Mouse (Mus musculus): ENCODE measurements around the gene Zfp827. TPM values are rescaled to one million over a fixed set of nuclear protein-coding genes. Genes with fewer than 3 reads are reported as not detected.

Zfp827 gene
- polyA plus RNA-seq (2014; fragmentation: Nextera tagmentation; extraction: Ambion mirVana): 3.5 and 3.8 TPM in 2 replicates

DNA sequence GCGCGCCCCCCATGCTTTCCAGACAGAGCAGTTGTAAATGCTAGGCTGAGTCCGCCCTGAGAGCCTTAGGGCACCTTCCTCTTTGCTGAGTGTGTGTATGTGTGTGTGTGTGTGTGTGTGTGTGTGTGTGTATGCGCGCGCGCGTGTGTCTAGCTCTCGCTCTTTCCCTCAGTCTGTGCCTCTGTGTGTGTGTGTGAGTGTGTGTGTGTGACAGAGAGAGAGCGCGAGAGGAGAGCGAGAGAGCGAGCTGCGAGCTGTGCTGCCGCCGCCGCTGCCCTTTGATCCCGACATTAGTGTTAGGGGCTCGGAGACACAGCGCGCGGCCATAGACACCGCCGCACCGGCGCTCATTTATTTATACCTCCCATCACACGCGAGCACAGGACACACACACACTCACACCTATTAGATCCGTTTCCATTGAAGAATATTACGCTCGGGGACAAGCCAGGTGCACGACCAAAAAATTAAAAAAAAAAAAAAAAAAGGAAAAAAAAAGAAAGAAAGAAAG, at the start of gene Zfp827:
Zfp827 (plus strand) TSS at position 461 of the 511 bp plus-strand sequence.
- H3K36me3 ChIP-seq (ENCODE audit: control insufficient read depth, insufficient read depth, low read length): no peaks in the 10 kb centered on the region
- peak within 1 kb of the TSS; percentile 96 for H3K27ac ChIP-seq (ENCODE audit: low read depth, low read length)
- peak within 1 kb of the TSS; percentile 79 for H3K4me2 ChIP-seq
- peaks cover 36% of the 10 kb centered on the region for H3K27me3 ChIP-seq (replicated peaks; ENCODE audit: control insufficient read depth, insufficient read depth, low read length)
- under 1% methylated on average over 32 of the region's 32 CpGs for WGBS
- H3K9ac ChIP-seq (ENCODE audit: low read depth, low read length): peak within 1 kb of the TSS; percentile 80
- H3K4me1 ChIP-seq (replicated peaks; ENCODE audit: control insufficient read depth, insufficient read depth, low read length): peaks cover 2% of the 10 kb centered on the region
- ATAC-seq (replicated peaks; ENCODE audit: low FRiP score) (peak; percentile 54), DNase-seq (ENCODE audit: low spot score) (peak; percentile 77)
- H3K4me3 ChIP-seq (ENCODE audit: low read depth, low read length): peak within 1 kb of the TSS; percentile 73
- no peaks in the 10 kb centered on the region for H3K9me3 ChIP-seq (ENCODE audit: control insufficient read depth, low read length)

DNA sequence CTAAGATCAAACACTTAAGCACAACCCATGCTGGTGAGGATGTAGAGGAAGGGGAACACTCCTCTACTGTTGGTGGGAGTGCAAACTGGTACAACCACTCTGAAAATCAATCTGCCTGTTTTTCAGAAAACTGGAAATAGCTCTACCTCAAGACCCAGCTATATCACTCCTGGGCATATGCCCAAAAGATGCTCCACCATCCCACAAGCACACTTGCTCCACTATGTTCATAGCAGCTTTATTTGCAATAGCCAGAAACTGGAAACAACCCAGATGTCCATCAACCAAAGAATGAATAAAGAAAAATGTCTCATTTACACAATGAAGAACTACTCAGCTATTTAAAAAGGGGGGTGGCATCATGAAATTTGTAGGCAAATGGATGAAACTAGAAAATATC, 23.9 kb upstream of the Zfp827 start:
- Histone ChIP-seq H3K27ac (ENCODE audit: low read depth, low read length) (no peak overlapping the region), H3K9ac (ENCODE audit: low read depth, low read length) (no peak overlapping the region), H3K27me3 (replicated peaks; ENCODE audit: control insufficient read depth, insufficient read depth, low read length) (no peaks in the 10 kb centered on the region), H3K4me1 (replicated peaks; ENCODE audit: control insufficient read depth, insufficient read depth, low read length) (no peaks in the 10 kb centered on the region), H3K4me2 (no peak overlapping the region), H3K9me3 (ENCODE audit: control insufficient read depth, low read length) (no peaks in the 10 kb centered on the region), H3K4me3 (ENCODE audit: low read depth, low read length) (no peak overlapping the region), H3K36me3 (ENCODE audit: control insufficient read depth, insufficient read depth, low read length) (no peaks in the 10 kb centered on the region)
- DNase-seq (ENCODE audit: low spot score): no peak
- ATAC-seq (replicated peaks; ENCODE audit: low FRiP score): no peak

DNA sequence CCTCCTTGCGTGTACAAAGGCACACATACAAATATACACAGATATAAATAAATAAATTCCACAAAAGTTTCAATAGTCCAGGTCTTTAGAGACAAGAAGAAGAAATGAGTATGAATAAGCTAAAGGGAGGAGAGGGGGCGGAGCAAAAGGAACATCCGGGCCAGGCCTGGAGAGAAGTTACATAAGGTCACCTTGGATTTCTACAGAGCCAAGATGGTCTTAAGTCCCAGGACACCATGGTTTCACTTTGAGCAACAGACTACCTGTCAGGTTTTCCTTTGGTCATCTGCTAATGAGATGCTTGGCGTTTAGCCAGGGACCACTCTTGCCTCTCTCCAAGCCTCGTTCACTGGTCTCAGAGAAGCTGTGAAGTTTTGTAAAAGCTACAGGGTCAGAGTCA, 13.2 kb upstream of the Zfp827 start:
- Histone ChIP-seq H3K36me3 (ENCODE audit: control insufficient read depth, insufficient read depth, low read length) (no peaks in the 10 kb centered on the region), H3K27ac (ENCODE audit: low read depth, low read length) (no peak overlapping the region), H3K9me3 (ENCODE audit: control insufficient read depth, low read length) (no peaks in the 10 kb centered on the region), H3K4me3 (ENCODE audit: low read depth, low read length) (no peak overlapping the region), H3K27me3 (replicated peaks; ENCODE audit: control insufficient read depth, insufficient read depth, low read length) (no peaks in the 10 kb centered on the region), H3K9ac (ENCODE audit: low read depth, low read length) (no peak overlapping the region), H3K4me2 (no peak overlapping the region), H3K4me1 (replicated peaks; ENCODE audit: control insufficient read depth, insufficient read depth, low read length) (no peaks in the 10 kb centered on the region)
- 85% methylated on average over 5 of the region's 5 CpGs for WGBS
- DNase-seq (ENCODE audit: low spot score): no peak
- no peak for ATAC-seq (replicated peaks; ENCODE audit: low FRiP score)

DNA sequence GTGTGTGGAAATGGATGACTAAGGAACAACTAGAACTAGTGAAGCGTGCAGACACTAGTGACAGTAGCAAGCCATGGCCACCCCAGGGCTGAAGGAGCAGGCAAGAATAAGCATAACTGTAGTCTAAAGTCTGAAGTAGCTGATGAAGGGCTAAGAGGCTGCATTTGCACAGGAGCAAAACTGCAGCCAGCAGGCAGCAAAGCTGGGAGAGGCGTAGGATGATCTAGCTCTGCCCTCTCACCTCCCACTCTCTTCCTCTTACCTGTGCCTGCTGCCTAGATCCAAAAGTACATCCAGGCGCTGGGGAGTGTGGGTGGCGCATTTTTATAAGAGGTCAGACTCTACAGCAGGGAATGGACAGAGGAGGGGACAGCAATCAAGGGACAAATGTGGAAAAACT, 12.2 kb upstream of the Zfp827 start:
- ATAC-seq (replicated peaks; ENCODE audit: low FRiP score): no peak
- Histone ChIP-seq H3K4me3 (ENCODE audit: low read depth, low read length) (no peak overlapping the region), H3K27me3 (replicated peaks; ENCODE audit: control insufficient read depth, insufficient read depth, low read length) (no peaks in the 10 kb centered on the region), H3K4me1 (replicated peaks; ENCODE audit: control insufficient read depth, insufficient read depth, low read length) (no peaks in the 10 kb centered on the region), H3K27ac (ENCODE audit: low read depth, low read length) (no peak overlapping the region), H3K9ac (ENCODE audit: low read depth, low read length) (no peak overlapping the region), H3K9me3 (ENCODE audit: control insufficient read depth, low read length) (no peaks in the 10 kb centered on the region), H3K4me2 (no peak overlapping the region), H3K36me3 (ENCODE audit: control insufficient read depth, insufficient read depth, low read length) (no peaks in the 10 kb centered on the region)
- no peak for DNase-seq (ENCODE audit: low spot score)
- 73% methylated on average over 4 of the region's 4 CpGs for WGBS

DNA sequence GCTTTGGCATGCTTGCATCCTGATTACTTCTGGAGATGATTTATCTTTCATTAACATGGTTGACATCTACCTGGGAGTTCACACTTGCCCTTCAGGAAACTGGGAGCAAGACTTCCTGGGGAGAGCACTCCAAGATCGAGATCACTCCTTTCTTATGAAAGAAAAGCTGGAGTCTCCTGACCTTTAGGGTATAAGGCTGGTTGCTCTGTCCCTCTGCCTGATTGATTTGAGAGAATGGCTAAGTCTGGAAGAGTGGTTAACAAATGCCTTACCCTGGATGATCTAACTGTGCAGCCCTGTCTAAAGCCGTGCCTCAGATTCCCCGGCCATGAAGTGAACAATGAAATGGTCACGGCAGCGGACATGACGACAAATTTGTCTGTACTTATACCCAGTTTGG, 11.7 kb upstream of the Zfp827 start:
- Histone ChIP-seq H3K36me3 (ENCODE audit: control insufficient read depth, insufficient read depth, low read length) (no peaks in the 10 kb centered on the region), H3K4me1 (replicated peaks; ENCODE audit: control insufficient read depth, insufficient read depth, low read length) (no peaks in the 10 kb centered on the region), H3K4me2 (no peak overlapping the region), H3K27ac (ENCODE audit: low read depth, low read length) (no peak overlapping the region), H3K9me3 (ENCODE audit: control insufficient read depth, low read length) (no peaks in the 10 kb centered on the region), H3K4me3 (ENCODE audit: low read depth, low read length) (no peak overlapping the region), H3K27me3 (replicated peaks; ENCODE audit: control insufficient read depth, insufficient read depth, low read length) (no peaks in the 10 kb centered on the region), H3K9ac (ENCODE audit: low read depth, low read length) (no peak overlapping the region)
- ATAC-seq (replicated peaks; ENCODE audit: low FRiP score) (no peak), DNase-seq (ENCODE audit: low spot score) (no peak)
- 65% methylated on average over 6 of the region's 6 CpGs for WGBS

DNA sequence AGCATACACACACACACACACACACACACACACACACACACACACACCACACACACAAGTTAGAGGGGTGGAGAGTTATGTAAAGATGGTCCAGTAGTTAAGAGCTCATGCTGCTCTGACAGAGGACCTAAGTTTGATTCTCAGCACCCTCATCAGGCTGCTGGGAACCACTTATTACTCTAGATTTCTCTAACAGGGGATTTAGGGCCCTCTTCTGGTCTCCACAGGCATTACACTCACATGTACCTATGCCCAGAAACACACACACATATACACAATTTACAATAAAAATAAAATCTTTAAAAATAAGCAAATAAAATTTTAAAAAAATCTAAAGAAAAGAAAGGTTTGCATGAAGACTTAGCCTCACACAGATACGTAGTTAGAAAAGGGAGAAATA, 4.3 kb upstream of the Zfp827 start:
- DNase-seq (ENCODE audit: low spot score) (no peak), ATAC-seq (replicated peaks; ENCODE audit: low FRiP score) (no peak)
- 89% methylated on average over 1 of the region's 1 CpGs for WGBS
- Histone ChIP-seq H3K4me2 (no peak overlapping the region), H3K27ac (ENCODE audit: low read depth, low read length) (no peak overlapping the region), H3K4me3 (ENCODE audit: low read depth, low read length) (no peak overlapping the region), H3K27me3 (replicated peaks; ENCODE audit: control insufficient read depth, insufficient read depth, low read length) (peaks cover 13% of the 10 kb centered on the region), H3K36me3 (ENCODE audit: control insufficient read depth, insufficient read depth, low read length) (no peaks in the 10 kb centered on the region), H3K9me3 (ENCODE audit: control insufficient read depth, low read length) (no peaks in the 10 kb centered on the region), H3K9ac (ENCODE audit: low read depth, low read length) (no peak overlapping the region), H3K4me1 (replicated peaks; ENCODE audit: control insufficient read depth, insufficient read depth, low read length) (no peaks in the 10 kb centered on the region)

DNA sequence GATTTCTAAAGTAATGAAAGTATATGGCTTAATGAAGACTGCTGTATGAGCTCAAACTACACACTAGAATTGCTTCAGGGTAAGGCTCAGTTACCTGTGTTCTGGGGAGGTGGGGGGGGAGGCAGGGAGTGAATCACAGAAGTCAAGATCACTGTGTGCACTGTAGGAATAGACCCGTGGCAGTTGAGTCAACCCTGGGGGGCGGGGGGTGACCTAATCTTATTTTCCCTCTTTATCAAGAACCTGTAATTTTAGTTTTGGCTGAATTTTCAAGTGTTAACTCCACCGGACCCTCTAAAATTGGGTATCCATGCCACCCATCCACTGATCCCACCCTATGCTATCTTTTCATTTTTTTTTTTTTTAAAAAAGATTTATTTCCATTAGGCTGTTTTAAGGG, 918 bp upstream of the Zfp827 start:
- no peak overlapping the region for H3K9ac ChIP-seq (ENCODE audit: low read depth, low read length)
- H3K9me3 ChIP-seq (ENCODE audit: control insufficient read depth, low read length): no peaks in the 10 kb centered on the region
- H3K27me3 ChIP-seq (replicated peaks; ENCODE audit: control insufficient read depth, insufficient read depth, low read length): peaks cover 36% of the 10 kb centered on the region
- H3K4me2 ChIP-seq: peak overlapping the region; percentile 79
- 29% methylated on average over 3 of the region's 3 CpGs for WGBS
- DNase-seq (ENCODE audit: low spot score): no peak
- peaks cover 2% of the 10 kb centered on the region; the same call in 1 of the 2 replicates for H3K4me1 ChIP-seq (replicated peaks; ENCODE audit: control insufficient read depth, insufficient read depth, low read length)
- ATAC-seq (replicated peaks; ENCODE audit: low FRiP score): no peak
- no peak overlapping the region for H3K27ac ChIP-seq (ENCODE audit: low read depth, low read length)
- H3K4me3 ChIP-seq (ENCODE audit: low read depth, low read length): no peak overlapping the region; the same call in 1 of the 2 replicates
- no peaks in the 10 kb centered on the region for H3K36me3 ChIP-seq (ENCODE audit: control insufficient read depth, insufficient read depth, low read length)

DNA sequence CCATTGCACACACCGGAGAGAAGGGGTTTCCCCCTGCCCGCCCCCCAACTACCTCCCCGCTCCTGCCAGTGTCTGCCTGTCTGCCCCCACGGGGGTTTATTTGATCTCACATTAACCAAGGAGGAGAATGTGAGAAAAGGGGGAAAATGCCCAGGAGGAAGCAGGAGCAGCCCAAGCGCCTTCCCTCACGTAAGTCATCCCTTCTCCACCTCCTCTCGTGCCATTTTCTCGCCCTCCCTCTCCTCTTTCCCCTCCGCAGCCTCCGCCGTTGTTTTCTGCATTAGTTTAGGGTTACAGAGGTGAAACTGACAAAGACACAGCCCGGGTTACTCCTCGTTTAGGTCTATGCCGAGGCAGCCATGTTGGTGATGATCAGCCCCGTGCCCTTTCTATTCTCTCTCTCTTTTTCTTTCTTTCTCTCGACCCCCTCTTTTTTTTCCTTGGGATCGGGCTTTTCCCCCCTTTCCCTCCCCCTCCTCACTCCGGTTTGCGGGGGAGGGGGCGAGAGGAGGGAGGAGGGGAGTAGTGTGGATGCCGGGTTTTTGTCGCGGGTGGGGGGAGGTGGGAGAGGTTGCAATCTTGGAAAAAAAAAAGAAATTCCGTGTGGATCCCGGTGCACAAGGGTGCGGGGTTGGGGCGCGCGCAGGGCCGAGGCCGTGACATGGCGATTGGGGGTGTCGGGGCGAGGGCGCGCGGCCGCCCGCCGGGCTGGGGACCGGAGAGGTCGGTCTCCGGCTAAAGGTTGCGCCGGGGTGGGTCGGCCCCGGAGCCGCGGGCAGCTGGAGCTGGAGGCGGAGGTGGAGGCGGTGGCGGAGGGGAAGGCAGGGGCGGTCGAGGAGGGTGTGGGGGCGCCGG, 531 bp downstream of the Zfp827 start:
- DNase-seq (ENCODE audit: low spot score): peak; percentile 71
- H3K27me3 ChIP-seq (replicated peaks; ENCODE audit: control insufficient read depth, insufficient read depth, low read length): peaks cover 36% of the 10 kb centered on the region
- H3K4me1 ChIP-seq (replicated peaks; ENCODE audit: control insufficient read depth, insufficient read depth, low read length): peaks cover 2% of the 10 kb centered on the region
- peak overlapping the region; percentile 80 for H3K9ac ChIP-seq (ENCODE audit: low read depth, low read length)
- H3K4me3 ChIP-seq (ENCODE audit: low read depth, low read length): peak overlapping the region; percentile 73
- peak overlapping the region; percentile 79 for H3K4me2 ChIP-seq
- H3K9me3 ChIP-seq (ENCODE audit: control insufficient read depth, low read length): no peaks in the 10 kb centered on the region
- H3K36me3 ChIP-seq (ENCODE audit: control insufficient read depth, insufficient read depth, low read length): no peaks in the 10 kb centered on the region
- WGBS: under 1% methylated on average over 47 of the region's 56 CpGs
- H3K27ac ChIP-seq (ENCODE audit: low read depth, low read length): peak overlapping the region; percentile 96
- peak; percentile 6 for ATAC-seq (replicated peaks; ENCODE audit: low FRiP score)

Measured in liver, embryonic 11.5 days (tissue).